Mouse (Mus musculus) kidney, postnatal 4 days (tissue): Measurements from ENCODE around the gene Ucp2.

Source experiments
- DNase-seq, 2 experiments: peaks; one replicate each; pipeline ENCODE4 v3.0.0; 2021; ENCODE audit warnings: mixed read lengths in 2 of 2

The Ucp2 gene

GRCm38 (mm10) chr7:100493117-100493483 lies at the start of gene Ucp2:
Gene Ucp2 (plus strand): TSS chr7:100493337.
- peak; percentile 91 to 94 for DNase-seq

- no peak for DNase-seq
These were observed 49.4 kb upstream of the Ucp2 start for GRCm38 (mm10) chr7:100443728-100444127.

- DNase-seq = no peak
These were observed 46.9 kb upstream of the Ucp2 start for GRCm38 (mm10) chr7:100446271-100446670.

- DNase-seq = no peak
These were observed 44.6 kb upstream of the Ucp2 start for GRCm38 (mm10) chr7:100448530-100448929.

GRCm38 (mm10) chr7:100448985-100449384 lies 44.2 kb upstream of the Ucp2 start:
- no peak for DNase-seq

- no peak for DNase-seq
These were observed 35.0 kb upstream of the Ucp2 start for GRCm38 (mm10) chr7:100458153-100458552.

GRCm38 (mm10) chr7:100459862-100460261 lies 33.3 kb upstream of the Ucp2 start:
- DNase-seq = no peak

GRCm38 (mm10) chr7:100461621-100462151 lies 31.5 kb upstream of the Ucp2 start:
- DNase-seq = peak; percentile 29 to 51

- no peak for DNase-seq
These were observed 29.9 kb upstream of the Ucp2 start for GRCm38 (mm10) chr7:100463194-100463593.

- peak in 1 of 2 experiments; percentile 33 for DNase-seq
These were observed 29.4 kb upstream of the Ucp2 start for GRCm38 (mm10) chr7:100463757-100464156.

- DNase-seq = no peak
These were observed 28.9 kb upstream of the Ucp2 start for GRCm38 (mm10) chr7:100464248-100464647.

GRCm38 (mm10) chr7:100465248-100465647 lies 27.9 kb upstream of the Ucp2 start:
- DNase-seq = peak; percentile 35 to 67

- DNase-seq = peak; percentile 79 to 88
These were observed 27.4 kb upstream of the Ucp2 start for GRCm38 (mm10) chr7:100465656-100466309.

GRCm38 (mm10) chr7:100466781-100467510 lies 26.2 kb upstream of the Ucp2 start:
- peak in 1 of 2 experiments; percentile 21 for DNase-seq

GRCm38 (mm10) chr7:100468761-100469160 lies 24.4 kb upstream of the Ucp2 start:
- no peak for DNase-seq

GRCm38 (mm10) chr7:100469502-100469901 lies 23.6 kb upstream of the Ucp2 start:
- DNase-seq = no peak

- no peak for DNase-seq
These were observed 22.2 kb upstream of the Ucp2 start for GRCm38 (mm10) chr7:100470796-100471406.

- DNase-seq = no peak
These were observed 21.7 kb upstream of the Ucp2 start for GRCm38 (mm10) chr7:100471407-100471797.

GRCm38 (mm10) chr7:100472777-100473176 lies 20.4 kb upstream of the Ucp2 start, which contains the start of gene Ucp3:
Gene Ucp3 (plus strand): TSS chr7:100472990.
- DNase-seq = no peak

GRCm38 (mm10) chr7:100473846-100474454 lies 19.2 kb upstream of the Ucp2 start:
- DNase-seq = no peak

GRCm38 (mm10) chr7:100474680-100475079 lies 18.5 kb upstream of the Ucp2 start:
- DNase-seq = peak; percentile 33 to 63

- peak in 1 of 2 experiments; percentile 38 for DNase-seq
These were observed 13.9 kb upstream of the Ucp2 start for GRCm38 (mm10) chr7:100479100-100479822.

- peak; percentile 34 to 65 for DNase-seq
These were observed 13.3 kb upstream of the Ucp2 start for GRCm38 (mm10) chr7:100479823-100480164.
